Mouse (Mus musculus) erythroblast, embryonic 14.5 days (primary cell): ENCODE results near the gene Lrrk1.

Experiments used
- GATA1 ChIP-seq: IDR thresholded peaks from 2 replicates; pipeline ENCODE4 v1.6.1; 2012; ENCODE audit warnings: low read length, inconsistent platforms, mixed read lengths
- TAL1 ChIP-seq: IDR thresholded peaks from 3 replicates; pipeline ENCODE4 v1.6.1; 2012; ENCODE audit warnings: low read length, inconsistent platforms, mixed read lengths

GRCm38 (mm10) chr7:66230246-66230637 is 157.9 kb downstream of the Lrrk1 start:
- TF ChIP-seq GATA1 (no peak), TAL1 (no peak)
